Mouse (Mus musculus) midbrain, embryonic 13.5 days (tissue): Measurements from ENCODE around the gene Ablim1. TPM values are rescaled to one million over a fixed set of nuclear protein-coding genes. Genes with fewer than 3 reads are reported as not detected.

Source experiments
- ATAC-seq: fragments of 200-750 bp; cut with Nextera tagmentation; 2 replicates; pipeline ENCODE4 v1.8.0; 2017; ENCODE audit warnings: mild to moderate bottlenecking, moderate TSS enrichment, moderate library complexity
- H3K27ac ChIP-seq: fragments of 300-500 bp; sonication (generic); 2 replicates; pipeline ENCODE4 v1.5.1; 2015; ENCODE audit warnings: inconsistent platforms, mild to moderate bottlenecking, moderate library complexity
- H3K27me3 ChIP-seq: fragments of 300-500 bp; sonication (generic); 2 replicates; pipeline ENCODE4 v1.6.1; 2015; ENCODE audit warnings: mild to moderate bottlenecking, inconsistent platforms
- H3K36me3 ChIP-seq: fragments of 300-500 bp; sonication (generic); 2 replicates; pipeline ENCODE4 v1.6.1; 2015; ENCODE audit warnings: mild to moderate bottlenecking, inconsistent platforms
- H3K4me1 ChIP-seq: fragments of 300-500 bp; sonication (generic); replicated peaks from 2 replicates; pipeline ENCODE4 v1.6.1; 2015; ENCODE audit warnings: inconsistent platforms
- H3K4me2 ChIP-seq: fragments of 300-500 bp; sonication (generic); replicated peaks from 2 replicates; pipeline ENCODE4 v1.6.1; 2015; ENCODE audit warnings: moderate library complexity, mild to moderate bottlenecking, inconsistent platforms
- H3K4me3 ChIP-seq: fragments of 300-500 bp; sonication (generic); replicated peaks from 2 replicates; pipeline ENCODE4 v1.5.1; 2015; ENCODE audit warnings: mild to moderate bottlenecking, inconsistent platforms
- H3K9ac ChIP-seq: fragments of 300-500 bp; sonication (generic); replicated peaks from 2 replicates; pipeline ENCODE4 v1.6.1; 2015; ENCODE audit warnings: mild to moderate bottlenecking, inconsistent platforms
- H3K9me3 ChIP-seq: fragments of 300-500 bp; sonication (generic); 2 replicates; pipeline ENCODE4 v1.6.1; 2016; ENCODE audit warnings: mild to moderate bottlenecking, inconsistent platforms
- WGBS: fragments of 180-500 bp; shearing (Covaris S2); methylation state at CpG from one replicate; pipeline ENCODE4 v1.1.7; 2015; 5-methylcytosine and 5-hydroxymethylcytosine counted together
- polyA plus RNA-seq: library from polyadenylated mRNA; unstranded; fragments of >200 nt; fragmentation: Nextera tagmentation; extraction: Ambion mirVana; gene quantifications from 2 replicates; pipeline ENCODE4 v1.2.1, GENCODE M21; 2015

The Ablim1 gene
- polyA plus RNA-seq, 1 experiment from 2014 or later: 34.4 TPM

DNA sequence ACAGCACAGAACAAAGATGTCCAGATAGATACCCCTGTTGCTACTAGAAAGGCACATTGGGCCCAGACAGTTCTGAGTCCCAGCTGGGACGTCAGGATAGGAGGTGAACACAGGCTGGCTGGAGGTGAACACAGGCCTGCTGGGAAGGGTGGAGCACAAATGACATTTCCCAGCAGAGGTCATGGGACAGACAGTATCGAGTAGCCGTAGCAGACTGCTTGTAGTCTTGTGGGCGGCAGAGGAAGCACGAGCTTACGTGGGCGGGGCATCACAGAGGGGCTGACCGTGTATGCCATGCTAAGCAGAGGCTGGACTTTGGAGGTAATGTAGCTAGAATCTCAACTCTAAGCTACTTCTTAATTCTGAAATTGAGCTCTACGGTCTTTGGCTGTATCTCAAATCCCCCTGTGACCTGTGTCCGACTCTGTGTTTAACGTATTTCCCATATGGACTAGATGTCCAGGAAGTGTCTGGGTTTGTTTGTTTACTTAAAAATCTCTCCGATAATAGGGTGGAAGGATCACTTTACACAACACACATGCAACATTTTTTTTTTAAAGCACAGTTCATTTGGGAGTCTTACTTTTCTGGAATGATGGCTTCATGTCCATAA is 114.1 kb downstream of the Ablim1 start:
- no peaks in the 10 kb centered on the region for H3K36me3 ChIP-seq
- ATAC-seq: no peak
- H3K27ac ChIP-seq: no peak overlapping the region
- peaks cover 17% of the 10 kb centered on the region for H3K27me3 ChIP-seq
- no peaks in the 10 kb centered on the region for H3K9me3 ChIP-seq
- no peak overlapping the region for H3K4me2 ChIP-seq
- H3K4me3 ChIP-seq: no peak overlapping the region
- 66% methylated on average over 12 of the region's 12 CpGs for WGBS
- H3K9ac ChIP-seq: no peak overlapping the region
- peaks cover 37% of the 10 kb centered on the region for H3K4me1 ChIP-seq

GRCm38 (mm10) chr19:57199361-57199760 is 115.4 kb downstream of the Ablim1 start:
- no peaks in the 10 kb centered on the region for H3K9me3 ChIP-seq
- H3K4me3 ChIP-seq: no peak overlapping the region
- no peaks in the 10 kb centered on the region for H3K36me3 ChIP-seq
- H3K27me3 ChIP-seq: peaks cover 21% of the 10 kb centered on the region
- peaks cover 37% of the 10 kb centered on the region for H3K4me1 ChIP-seq
- ATAC-seq: peak; percentile 8; the same call in 1 of the 2 replicates
- H3K4me2 ChIP-seq: no peak overlapping the region
- H3K9ac ChIP-seq: no peak overlapping the region
- WGBS: 26% methylated on average over 6 of the region's 6 CpGs
- H3K27ac ChIP-seq: peak overlapping the region; percentile 54; the same call in 1 of the 2 replicates

DNA sequence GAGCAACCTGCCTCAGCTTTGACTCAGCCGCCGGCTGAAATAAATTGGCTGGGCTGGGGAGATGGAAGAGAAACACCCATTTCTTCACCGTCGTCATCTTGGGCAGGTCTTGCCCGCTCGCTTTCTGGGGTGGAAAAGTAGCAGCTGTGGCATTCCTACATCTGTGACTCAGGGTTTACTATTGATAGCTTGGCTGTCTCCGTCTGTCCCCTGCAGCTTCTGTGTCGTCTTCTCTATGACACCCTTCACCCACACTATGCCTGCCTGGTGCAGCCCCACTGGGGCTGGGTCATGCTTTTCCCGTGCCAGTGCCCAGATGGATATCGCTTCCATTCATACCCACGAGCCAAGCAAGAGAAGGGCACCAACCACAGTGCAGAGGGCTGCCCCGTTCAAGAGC is 116.2 kb downstream of the Ablim1 start:
- WGBS: 54% methylated on average over 12 of the region's 12 CpGs
- Histone ChIP-seq H3K9me3 (no peaks in the 10 kb centered on the region), H3K27me3 (peaks cover 21% of the 10 kb centered on the region), H3K4me3 (no peak overlapping the region), H3K4me1 (peaks cover 37% of the 10 kb centered on the region), H3K4me2 (peak overlapping the region; percentile 9; the same call in 1 of the 2 replicates), H3K27ac (peak overlapping the region; percentile 54), H3K36me3 (no peaks in the 10 kb centered on the region), H3K9ac (no peak overlapping the region)
- no peak for ATAC-seq

- Histone ChIP-seq H3K27me3 (peaks cover 21% of the 10 kb centered on the region), H3K36me3 (no peaks in the 10 kb centered on the region), H3K27ac (peak overlapping the region; percentile 54), H3K4me1 (peaks cover 37% of the 10 kb centered on the region), H3K9me3 (no peaks in the 10 kb centered on the region), H3K9ac (peak overlapping the region; percentile 5; the same call in 1 of the 2 replicates), H3K4me2 (peak overlapping the region; percentile 78; the same call in 1 of the 2 replicates), H3K4me3 (no peak overlapping the region)
- ATAC-seq: 0 out of 2 replicates have a peak, but pooled peaks have one; percentile 18
- 55% methylated on average over 5 of the region's 5 CpGs for WGBS
These were observed 116.7 kb downstream of the Ablim1 start for GRCm38 (mm10) chr19:57198029-57198428.

DNA sequence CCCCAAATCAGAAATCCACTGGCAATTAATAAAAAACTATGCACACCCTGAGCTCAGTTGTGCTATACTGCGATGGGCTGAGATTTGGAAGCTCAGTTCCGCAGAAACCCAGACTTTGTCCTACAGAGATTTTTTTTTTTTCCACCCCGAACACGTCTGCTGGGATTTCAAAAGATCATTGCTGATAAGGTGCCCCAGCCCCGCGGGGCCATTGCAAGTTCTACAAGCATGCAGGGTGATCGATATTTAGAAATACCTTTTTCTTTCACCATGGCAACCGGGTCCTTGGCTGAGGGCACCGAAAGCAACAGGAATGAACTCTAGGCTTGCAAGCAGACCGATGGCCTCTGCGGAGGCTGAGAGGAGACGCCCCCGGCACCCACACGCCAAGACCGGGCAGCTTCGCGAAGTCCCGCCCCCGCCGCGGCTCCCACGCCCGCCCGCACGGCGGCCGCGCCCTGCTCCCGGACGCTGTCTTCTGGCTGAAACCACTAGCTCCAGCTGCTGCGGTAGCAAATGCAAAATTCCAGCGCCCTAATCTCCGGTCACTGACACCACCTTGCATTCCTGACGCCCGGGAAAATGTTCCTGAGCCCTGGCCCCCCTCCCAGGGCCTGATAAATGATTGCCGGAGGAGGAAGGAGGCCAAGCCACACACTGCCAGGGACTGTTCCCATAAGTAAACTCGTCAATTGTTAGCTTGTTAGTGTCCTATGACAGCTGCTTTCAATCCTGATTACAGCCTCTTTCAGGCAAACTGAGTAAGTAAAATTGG is 117.5 kb downstream of the Ablim1 start:
- Histone ChIP-seq H3K4me2 (peak overlapping the region; percentile 78), H3K36me3 (no peaks in the 10 kb centered on the region), H3K9ac (peak overlapping the region; percentile 66), H3K27ac (peak overlapping the region; percentile 5; the same call in 1 of the 2 replicates), H3K27me3 (peaks cover 21% of the 10 kb centered on the region), H3K9me3 (no peaks in the 10 kb centered on the region), H3K4me3 (peak overlapping the region; percentile 47), H3K4me1 (peaks cover 37% of the 10 kb centered on the region)
- 2% methylated on average over 37 of the region's 37 CpGs for WGBS
- ATAC-seq: peak; percentile 62

- peaks cover 37% of the 10 kb centered on the region for H3K4me1 ChIP-seq
- peaks cover 21% of the 10 kb centered on the region for H3K27me3 ChIP-seq
- no peaks in the 10 kb centered on the region for H3K36me3 ChIP-seq
- peak overlapping the region; percentile 66; the same call in 1 of the 2 replicates for H3K9ac ChIP-seq
- H3K4me2 ChIP-seq: peak overlapping the region; percentile 78
- H3K9me3 ChIP-seq: no peaks in the 10 kb centered on the region
- WGBS: 46% methylated on average over 8 of the region's 8 CpGs
- H3K27ac ChIP-seq: no peak overlapping the region
- ATAC-seq: no peak
- H3K4me3 ChIP-seq: peak overlapping the region; percentile 47
These were observed 118.1 kb downstream of the Ablim1 start for GRCm38 (mm10) chr19:57196616-57197015.

GRCm38 (mm10) chr19:57195169-57195930 is 119.4 kb downstream of the Ablim1 start:
- H3K27me3 ChIP-seq: peaks cover 21% of the 10 kb centered on the region
- WGBS: 93% methylated on average over 11 of the region's 11 CpGs
- peak overlapping the region; percentile 78 for H3K4me2 ChIP-seq
- peaks cover 37% of the 10 kb centered on the region for H3K4me1 ChIP-seq
- no peaks in the 10 kb centered on the region for H3K9me3 ChIP-seq
- H3K4me3 ChIP-seq: peak overlapping the region; percentile 47; the same call in 1 of the 2 replicates
- H3K36me3 ChIP-seq: no peaks in the 10 kb centered on the region
- H3K9ac ChIP-seq: no peak overlapping the region
- no peak overlapping the region for H3K27ac ChIP-seq
- no peak for ATAC-seq

DNA sequence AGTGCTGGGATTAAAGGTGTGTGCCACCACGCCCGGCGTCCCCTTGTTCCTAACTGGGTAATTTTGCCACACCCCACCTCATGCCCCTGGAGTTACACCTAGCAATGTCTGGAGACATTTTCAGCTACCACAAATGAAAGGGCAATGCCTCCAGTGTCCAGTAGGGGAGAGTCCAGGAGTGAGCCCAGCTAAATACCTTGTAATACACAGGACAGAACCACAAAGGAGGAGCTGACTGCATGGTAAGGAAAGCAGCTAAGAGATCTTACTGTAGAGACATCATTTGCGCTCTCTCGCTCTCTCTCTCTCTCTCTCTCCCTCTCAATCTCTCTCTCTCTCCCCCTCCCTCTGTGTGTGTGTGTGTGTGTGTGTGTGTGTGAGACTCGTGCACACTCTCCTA is 120.8 kb downstream of the Ablim1 start:
- Histone ChIP-seq H3K9ac (no peak overlapping the region), H3K4me2 (no peak overlapping the region), H3K4me3 (no peak overlapping the region), H3K27me3 (peaks cover 21% of the 10 kb centered on the region), H3K27ac (no peak overlapping the region), H3K4me1 (peaks cover 27% of the 10 kb centered on the region), H3K36me3 (no peaks in the 10 kb centered on the region), H3K9me3 (no peaks in the 10 kb centered on the region)
- peak; percentile 38; the same call in 1 of the 2 replicates for ATAC-seq
- WGBS: 89% methylated on average over 6 of the region's 6 CpGs

DNA sequence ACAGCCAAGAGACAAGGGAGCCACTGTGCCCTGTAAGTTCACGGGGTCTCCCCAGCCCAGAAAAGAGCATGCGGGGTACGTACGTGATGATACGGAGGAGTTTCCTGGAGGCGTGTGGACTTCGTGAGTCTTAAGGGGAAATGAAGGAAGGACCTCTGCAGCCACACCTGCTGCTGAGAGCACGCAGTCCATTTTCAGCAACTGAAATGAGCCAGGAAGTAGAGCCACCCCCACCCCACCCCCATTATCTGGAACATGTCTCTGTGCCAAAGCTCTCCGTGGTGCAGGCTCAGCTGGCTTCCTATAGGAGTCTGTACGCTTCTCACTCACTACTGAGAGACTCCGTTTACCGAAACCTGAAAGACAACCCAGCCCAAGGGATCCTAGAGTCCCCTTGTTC is 121.3 kb downstream of the Ablim1 start:
- Histone ChIP-seq H3K36me3 (no peaks in the 10 kb centered on the region), H3K27me3 (peaks cover 21% of the 10 kb centered on the region), H3K9ac (no peak overlapping the region), H3K4me3 (no peak overlapping the region), H3K9me3 (no peaks in the 10 kb centered on the region), H3K4me1 (peaks cover 21% of the 10 kb centered on the region), H3K27ac (no peak overlapping the region), H3K4me2 (no peak overlapping the region)
- no peak for ATAC-seq
- WGBS: 95% methylated on average over 12 of the region's 12 CpGs

- Histone ChIP-seq H3K4me1 (no peaks in the 10 kb centered on the region), H3K36me3 (no peaks in the 10 kb centered on the region), H3K4me3 (no peak overlapping the region), H3K4me2 (no peak overlapping the region), H3K9me3 (no peaks in the 10 kb centered on the region), H3K27ac (no peak overlapping the region), H3K27me3 (peaks cover 9% of the 10 kb centered on the region), H3K9ac (no peak overlapping the region)
- no peak for ATAC-seq
- WGBS: 100% methylated on average over 1 of the region's 1 CpGs
These were observed 123.6 kb downstream of the Ablim1 start for GRCm38 (mm10) chr19:57191109-57191508.

- Histone ChIP-seq H3K9ac (no peak overlapping the region), H3K4me3 (no peak overlapping the region), H3K9me3 (no peaks in the 10 kb centered on the region), H3K4me2 (no peak overlapping the region), H3K36me3 (no peaks in the 10 kb centered on the region), H3K4me1 (no peaks in the 10 kb centered on the region), H3K27me3 (no peaks in the 10 kb centered on the region), H3K27ac (no peak overlapping the region)
- 81% methylated on average over 5 of the region's 5 CpGs for WGBS
- no peak for ATAC-seq
These were observed 125.3 kb downstream of the Ablim1 start for GRCm38 (mm10) chr19:57189427-57189826.

DNA sequence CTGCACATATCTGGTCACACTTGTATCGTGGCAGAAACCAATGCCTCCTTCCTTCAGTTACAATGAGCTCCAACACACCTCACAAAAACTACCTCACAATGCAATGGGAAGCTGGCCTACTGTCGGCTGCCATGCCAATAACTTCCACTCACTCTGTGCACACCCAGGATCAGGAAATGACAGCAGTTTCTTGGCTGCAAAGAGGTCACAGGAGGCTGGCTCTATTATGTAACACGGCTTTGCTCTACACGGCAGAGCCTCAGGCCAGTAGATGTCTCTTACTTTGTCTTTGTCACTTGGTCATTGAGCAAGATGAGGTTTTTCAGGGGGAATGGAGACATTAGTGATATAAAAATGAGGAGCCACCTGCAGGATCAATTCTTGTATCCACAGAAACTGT is 126.2 kb downstream of the Ablim1 start:
- 81% methylated on average over 4 of the region's 4 CpGs for WGBS
- no peak overlapping the region for H3K9ac ChIP-seq
- no peak overlapping the region for H3K4me2 ChIP-seq
- H3K27me3 ChIP-seq: no peaks in the 10 kb centered on the region
- no peak overlapping the region for H3K4me3 ChIP-seq
- H3K4me1 ChIP-seq: no peaks in the 10 kb centered on the region
- no peak overlapping the region for H3K27ac ChIP-seq
- H3K36me3 ChIP-seq: no peaks in the 10 kb centered on the region
- no peaks in the 10 kb centered on the region for H3K9me3 ChIP-seq
- no peak for ATAC-seq
